Mouse (Mus musculus): ENCODE results near the gene Pbdc1.
"Not testable (repeated sequence)": the region's sequence is repeated elsewhere in the genome, so short reads cannot be mapped to it uniquely, and the experiment has no call there.

Pbdc1 gene

DNA sequence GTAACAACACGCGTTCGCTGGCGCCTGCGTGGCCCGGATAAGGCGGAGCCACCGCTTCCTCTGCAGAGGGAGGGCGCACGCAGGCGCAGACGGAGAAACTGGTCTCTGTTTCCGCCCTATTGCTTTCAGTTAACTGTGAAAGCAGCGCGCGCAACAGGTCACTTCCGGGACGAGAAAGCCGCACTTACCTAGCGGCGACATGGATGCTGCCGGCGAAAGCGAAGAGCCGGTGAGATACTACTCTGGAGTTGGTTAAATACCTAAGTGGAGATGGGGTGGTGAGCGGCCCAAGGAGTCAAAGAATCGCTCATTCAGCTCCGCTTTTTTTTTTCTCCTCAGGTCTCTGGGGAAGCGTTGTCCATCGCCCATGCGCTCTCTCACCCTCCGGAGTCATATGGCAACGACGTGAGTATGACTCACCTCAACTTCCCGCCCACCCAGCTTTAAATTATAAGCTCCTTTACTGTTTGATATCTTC, at the start of gene Pbdc1:
TSS of gene Pbdc1 (plus strand) at position 142 of the 478 bp plus-strand sequence.
- peak; percentile 80 to 92 for DNase-seq (ENCODE audit: low spot score in 2 of 2)

DNA sequence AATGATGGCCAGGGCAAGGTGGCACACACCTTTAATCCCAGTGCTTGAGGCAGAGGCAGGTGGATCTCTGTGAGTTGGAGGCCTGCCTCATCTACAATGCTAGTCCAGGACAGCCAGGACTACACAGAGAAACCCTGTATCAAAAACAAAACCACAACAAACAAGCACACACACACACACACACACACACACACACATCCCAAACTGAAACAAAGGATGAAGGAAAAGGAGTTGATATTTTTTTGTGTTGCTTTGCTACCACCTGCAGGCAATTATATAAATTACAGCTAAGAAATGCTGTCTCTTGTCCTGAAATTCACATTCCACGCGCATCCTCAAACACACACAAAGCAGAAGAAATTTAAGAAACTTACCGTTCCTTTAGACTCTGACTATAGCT, 41.9 kb upstream of the Pbdc1 start:
- no peak for DNase-seq (ENCODE audit: low spot score in 2 of 2)

GRCm38 (mm10) chrX:105064294-105064693, 15.3 kb upstream of the Pbdc1 start:
- DNase-seq (ENCODE audit: low spot score in 2 of 2), result no peak

GRCm38 (mm10) chrX:105064801-105065200, 14.8 kb upstream of the Pbdc1 start:
- no peak for DNase-seq (ENCODE audit: low spot score in 2 of 2)

GRCm38 (mm10) chrX:105069671-105070503, 9.7 kb upstream of the Pbdc1 start:
- DNase-seq (ENCODE audit: low spot score in 2 of 2), result peak; percentile 73 to 82

- DNase-seq (ENCODE audit: low spot score in 2 of 2), result no peak
These were observed 405 bp upstream of the Pbdc1 start for GRCm38 (mm10) chrX:105079151-105079550.

DNA sequence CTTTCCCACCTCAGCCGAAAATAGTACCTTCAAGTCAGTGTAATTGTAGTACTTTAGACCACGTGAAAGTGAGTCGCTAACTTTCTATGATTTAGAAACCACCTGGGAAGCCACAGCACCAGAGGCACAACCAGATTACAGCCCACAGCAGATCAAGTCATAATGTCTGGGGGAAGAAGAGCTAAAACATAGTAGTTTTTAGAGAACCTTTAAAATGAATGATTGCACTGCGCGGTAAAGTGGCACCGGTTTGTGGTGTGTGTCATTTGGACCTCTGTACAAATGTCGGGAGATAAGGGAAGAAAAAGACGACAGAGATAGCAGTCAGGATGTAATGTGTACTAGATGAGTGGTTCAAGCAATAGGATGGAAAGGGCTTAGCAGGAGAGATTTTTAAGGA, 540 bp downstream of the Pbdc1 start:
- DNase-seq (ENCODE audit: low spot score in 2 of 2), result no peak

DNA sequence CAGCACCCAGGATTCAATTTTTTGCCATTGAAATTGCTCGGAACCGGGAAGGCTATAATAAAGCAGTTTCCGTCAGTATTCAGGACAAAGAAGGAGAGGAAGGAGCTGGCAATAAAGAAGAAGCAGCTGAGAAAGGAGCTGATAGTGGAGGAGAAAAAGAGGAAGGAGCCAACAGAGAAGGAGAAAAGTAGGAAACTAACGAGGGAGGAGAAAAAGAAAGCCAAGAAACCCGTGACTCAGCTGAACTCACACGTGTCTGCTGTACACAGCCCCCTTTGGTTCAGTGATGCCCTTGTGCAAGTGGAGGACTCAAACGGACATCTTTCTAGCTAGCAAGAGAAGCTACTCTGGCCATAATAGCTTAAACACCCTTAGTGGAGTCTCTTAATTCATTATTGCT, 3.5 kb downstream of the Pbdc1 start:
- DNase-seq (ENCODE audit: low spot score in 2 of 2), result not testable (repeated sequence)

DNA sequence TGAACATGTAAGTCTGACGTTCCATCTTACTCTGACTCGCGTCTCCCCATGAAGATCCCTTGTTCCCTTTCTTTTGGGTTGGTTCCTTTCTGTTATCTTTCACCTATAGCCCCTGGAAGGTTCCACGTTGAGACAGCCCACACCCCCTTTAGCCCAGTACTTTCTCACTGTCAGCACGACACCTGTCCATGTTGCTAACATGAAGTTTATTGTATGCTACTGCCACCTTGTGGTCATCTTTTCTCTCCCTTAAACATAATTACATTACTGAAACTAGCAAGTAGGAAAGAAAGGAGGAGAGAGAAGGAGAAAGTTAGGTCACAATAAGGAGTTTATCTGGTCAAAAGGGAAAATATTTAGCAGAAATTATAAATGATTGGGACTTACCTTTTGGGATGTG, 24.6 kb downstream of the Pbdc1 start:
- DNase-seq (ENCODE audit: low spot score in 2 of 2), result no peak

DNA sequence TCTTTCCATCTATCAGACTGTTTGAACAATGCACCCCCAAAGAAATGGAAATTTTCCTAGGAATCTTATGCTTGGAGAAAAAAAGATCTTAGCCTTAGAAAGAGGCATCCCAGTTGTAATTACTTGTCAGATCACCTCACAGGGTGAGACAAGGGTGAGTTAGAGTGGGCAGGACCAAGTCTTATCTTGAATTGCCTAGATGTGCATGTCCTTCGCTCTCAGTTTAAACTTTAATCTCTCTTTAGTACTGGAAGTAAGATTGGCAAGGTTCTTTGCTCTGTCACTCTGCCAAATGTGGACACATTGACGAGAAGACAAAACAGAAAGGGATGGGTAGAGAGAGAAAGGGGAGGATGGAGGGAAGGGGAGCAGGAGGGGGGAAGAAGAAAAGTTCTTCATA, 35.4 kb downstream of the Pbdc1 start:
- DNase-seq (ENCODE audit: low spot score in 2 of 2), result no peak

- peak; percentile 78 to 81 for DNase-seq (ENCODE audit: low spot score in 2 of 2)
These were observed 41.0 kb downstream of the Pbdc1 start, which contains the start of gene Magee1 for GRCm38 (mm10) chrX:105120275-105121226. Magee1 (plus strand) TSS chrX:105120378.

GRCm38 (mm10) chrX:105121227-105121865, 41.8 kb downstream of the Pbdc1 start:
- peak; percentile 75 to 77 for DNase-seq (ENCODE audit: low spot score in 2 of 2)

DNA sequence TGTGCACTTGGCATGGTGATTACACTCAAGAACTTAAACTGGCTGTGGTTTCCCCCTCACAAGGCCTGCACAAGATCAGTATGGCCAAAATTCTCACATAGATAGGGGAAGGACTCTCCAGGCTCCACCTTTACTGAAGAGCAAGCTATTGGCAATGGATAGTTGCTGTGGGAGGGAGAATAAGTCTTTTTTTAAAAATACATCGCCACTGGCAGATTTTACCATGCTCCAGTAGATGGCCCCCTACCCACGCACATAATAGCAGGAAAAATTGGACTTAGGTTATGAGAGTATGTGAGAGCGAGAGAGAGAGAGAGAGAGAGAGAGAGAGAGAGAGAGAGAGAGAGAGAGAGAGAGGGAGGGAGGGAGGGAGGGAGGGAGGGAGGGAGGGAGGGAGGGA, 45.3 kb downstream of the Pbdc1 start:
- DNase-seq (ENCODE audit: low spot score in 2 of 2), result no peak

- no peak for DNase-seq (ENCODE audit: low spot score in 2 of 2)
These were observed 72.4 kb downstream of the Pbdc1 start for GRCm38 (mm10) chrX:105151872-105152461.

- DNase-seq (ENCODE audit: low spot score in 2 of 2), result not testable (repeated sequence)
These were observed 85.5 kb downstream of the Pbdc1 start for GRCm38 (mm10) chrX:105165007-105165406.

Data from frontal cortex, postnatal 14 days (tissue).